Mouse (Mus musculus) forebrain, embryonic 11.5 days (tissue): ENCODE measurements around the gene Rps7. TPM values are rescaled to one million over a fixed set of nuclear protein-coding genes. Genes with fewer than 3 reads are reported as not detected.

Experiments
- ATAC-seq: fragments of 200-750 bp; cut with Nextera tagmentation; replicated peaks from 2 replicates; pipeline ENCODE4 v1.8.0; 2017; ENCODE audit warnings: moderate TSS enrichment; ENCODE audit not compliant: low FRiP score
- DNase-seq: peaks from one replicate; pipeline ENCODE4 v3.0.0-alpha.2; 2017; ENCODE audit warnings: low spot score
- H3K27ac ChIP-seq: fragments of 300-500 bp; sonication (generic); 2 replicates; pipeline ENCODE4 v1.5.1; 2014; ENCODE audit warnings: low read depth, low read length
- H3K27me3 ChIP-seq: fragments of 300-500 bp; sonication (generic); 2 replicates; pipeline ENCODE4 v1.6.1; 2014; ENCODE audit warnings: mild to moderate bottlenecking, low read length, mixed read lengths; ENCODE audit not compliant: control insufficient read depth, insufficient read depth
- H3K36me3 ChIP-seq: fragments of 300-500 bp; sonication (generic); 2 replicates; pipeline ENCODE4 v1.6.1; 2014; ENCODE audit warnings: mild to moderate bottlenecking, low read length, moderate library complexity, mixed read lengths; ENCODE audit not compliant: control insufficient read depth, insufficient read depth
- H3K4me1 ChIP-seq: fragments of 300-500 bp; sonication (generic); replicated peaks from 2 replicates; pipeline ENCODE4 v1.6.1; 2014; ENCODE audit warnings: low read length, mixed read lengths; ENCODE audit not compliant: control insufficient read depth, insufficient read depth
- H3K4me2 ChIP-seq: fragments of 300-500 bp; sonication (generic); 2 replicates; pipeline ENCODE4 v1.6.1; 2014; ENCODE audit warnings: low read depth, mild to moderate bottlenecking, low read length, moderate library complexity, mixed read lengths; ENCODE audit not compliant: severe bottlenecking
- H3K4me3 ChIP-seq: fragments of 300-500 bp; sonication (generic); 2 replicates; pipeline ENCODE4 v1.5.1; 2014; ENCODE audit warnings: low read depth, low read length
- H3K9ac ChIP-seq: fragments of 300-500 bp; sonication (generic); 2 replicates; pipeline ENCODE4 v1.6.1; 2014; ENCODE audit warnings: low read length
- H3K9me3 ChIP-seq: fragments of 300-500 bp; sonication (generic); 2 replicates; pipeline ENCODE4 v1.6.1; 2016; ENCODE audit warnings: low read length, mixed read lengths; ENCODE audit not compliant: control insufficient read depth
- WGBS: fragments of 180-500 bp; shearing (Covaris S2); extraction: QIAGEN DNeasy Blood & Tissue Kit; methylation state at CpG from one replicate; pipeline ENCODE4 v1.1.7; 2014; 5-methylcytosine and 5-hydroxymethylcytosine counted together
- polyA plus RNA-seq: library from polyadenylated mRNA; unstranded; fragments of >200 nt; fragmentation: Nextera tagmentation; extraction: Ambion mirVana; gene quantifications from 2 replicates; pipeline ENCODE4 v1.2.1, GENCODE M21; 2014

Gene Rps7
- polyA plus RNA-seq, 1 experiment from 2014 or later: 751 TPM

GRCm38 (mm10) chr12:28623195-28623594 lies 12.6 kb downstream of the Rps7 start, which contains the start of gene Colec11:
Gene Colec11 (minus strand): TSS chr12:28623377.
- no peaks in the 10 kb centered on the region for H3K27me3 ChIP-seq
- ATAC-seq (no peak), DNase-seq (no peak)
- no peak within 1 kb of the TSS for H3K4me3 ChIP-seq
- 69% methylated on average over 5 of the region's 5 CpGs for WGBS
- H3K9ac ChIP-seq: no peak within 1 kb of the TSS
- H3K4me1 ChIP-seq: no peaks in the 10 kb centered on the region
- H3K9me3 ChIP-seq: no peaks in the 10 kb centered on the region
- no peak within 1 kb of the TSS for H3K27ac ChIP-seq
- no peaks in the 10 kb centered on the region for H3K36me3 ChIP-seq
- H3K4me2 ChIP-seq: no peak within 1 kb of the TSS

- DNase-seq (no peak), ATAC-seq (no peak)
- Histone ChIP-seq H3K9me3 (no peaks in the 10 kb centered on the region), H3K27ac (no peak overlapping the region), H3K36me3 (no peaks in the 10 kb centered on the region), H3K9ac (no peak overlapping the region), H3K4me3 (no peak overlapping the region), H3K4me2 (no peak overlapping the region), H3K4me1 (no peaks in the 10 kb centered on the region), H3K27me3 (no peaks in the 10 kb centered on the region)
- 80% methylated on average over 1 of the region's 1 CpGs for WGBS
Measured at GRCm38 (mm10) chr12:28622641-28623040, 13.1 kb downstream of the Rps7 start.

- DNase-seq (no peak), ATAC-seq (no peak)
- Histone ChIP-seq H3K9ac (no peak overlapping the region), H3K4me1 (no peaks in the 10 kb centered on the region), H3K9me3 (no peaks in the 10 kb centered on the region), H3K4me2 (no peak overlapping the region), H3K36me3 (no peaks in the 10 kb centered on the region), H3K27me3 (no peaks in the 10 kb centered on the region), H3K4me3 (no peak overlapping the region), H3K27ac (no peak overlapping the region)
- WGBS: 58% methylated on average over 5 of the region's 5 CpGs
Measured at GRCm38 (mm10) chr12:28622167-28622532, 13.6 kb downstream of the Rps7 start.

GRCm38 (mm10) chr12:28621451-28622166 lies 14.1 kb downstream of the Rps7 start:
- Histone ChIP-seq H3K27ac (no peak overlapping the region), H3K9me3 (no peaks in the 10 kb centered on the region), H3K27me3 (no peaks in the 10 kb centered on the region), H3K36me3 (no peaks in the 10 kb centered on the region), H3K4me2 (no peak overlapping the region), H3K4me3 (no peak overlapping the region), H3K4me1 (no peaks in the 10 kb centered on the region), H3K9ac (no peak overlapping the region)
- no peak for DNase-seq
- no peak for ATAC-seq
- 52% methylated on average over 7 of the region's 7 CpGs for WGBS

- H3K27me3 ChIP-seq: no peaks in the 10 kb centered on the region
- no peak overlapping the region for H3K9ac ChIP-seq
- 76% methylated on average over 4 of the region's 4 CpGs for WGBS
- H3K9me3 ChIP-seq: no peaks in the 10 kb centered on the region
- DNase-seq (no peak), ATAC-seq (no peak)
- no peaks in the 10 kb centered on the region for H3K4me1 ChIP-seq
- no peak overlapping the region for H3K4me2 ChIP-seq
- no peaks in the 10 kb centered on the region for H3K36me3 ChIP-seq
- H3K27ac ChIP-seq: no peak overlapping the region
- no peak overlapping the region for H3K4me3 ChIP-seq
Measured at GRCm38 (mm10) chr12:28617297-28617696, 18.5 kb downstream of the Rps7 start.

- no peak for DNase-seq
- no peak overlapping the region for H3K27ac ChIP-seq
- no peak overlapping the region for H3K4me2 ChIP-seq
- H3K27me3 ChIP-seq: no peaks in the 10 kb centered on the region
- no peaks in the 10 kb centered on the region for H3K36me3 ChIP-seq
- H3K9ac ChIP-seq: no peak overlapping the region
- no peak overlapping the region for H3K4me3 ChIP-seq
- H3K4me1 ChIP-seq: no peaks in the 10 kb centered on the region
- 86% methylated on average over 7 of the region's 7 CpGs for WGBS
- ATAC-seq: no peak
- no peaks in the 10 kb centered on the region for H3K9me3 ChIP-seq
Measured at GRCm38 (mm10) chr12:28614401-28614800, 21.4 kb downstream of the Rps7 start.

GRCm38 (mm10) chr12:28612391-28612790 lies 23.4 kb downstream of the Rps7 start:
- Histone ChIP-seq H3K36me3 (no peaks in the 10 kb centered on the region), H3K4me3 (no peak overlapping the region), H3K27me3 (no peaks in the 10 kb centered on the region), H3K4me2 (no peak overlapping the region), H3K9ac (no peak overlapping the region), H3K27ac (no peak overlapping the region), H3K9me3 (no peaks in the 10 kb centered on the region), H3K4me1 (no peaks in the 10 kb centered on the region)
- ATAC-seq (no peak), DNase-seq (no peak)
- 75% methylated on average over 6 of the region's 6 CpGs for WGBS

GRCm38 (mm10) chr12:28607546-28608305 lies 28.0 kb downstream of the Rps7 start:
- 66% methylated on average over 17 of the region's 17 CpGs for WGBS

More at GRCm38 (mm10) chr12:28607546-28608305, 28.0 kb downstream of the Rps7 start:
- ATAC-seq: no peak
- Histone ChIP-seq H3K4me3 (no peak overlapping the region), H3K27ac (no peak overlapping the region), H3K9ac (no peak overlapping the region), H3K9me3 (no peaks in the 10 kb centered on the region), H3K4me1 (no peaks in the 10 kb centered on the region), H3K36me3 (no peaks in the 10 kb centered on the region), H3K4me2 (no peak overlapping the region), H3K27me3 (no peaks in the 10 kb centered on the region)
- DNase-seq: no peak
